Mouse (Mus musculus) heart, adult 2 months (tissue): Measurements from ENCODE around the gene Rpl35a. TPM values are rescaled to one million over a fixed set of nuclear protein-coding genes. Genes with fewer than 3 reads are reported as not detected.
"Not testable (repeated sequence)": the region's sequence is repeated elsewhere in the genome, so short reads cannot be mapped to it uniquely, and the experiment has no call there.

Experiments used
- DNase-seq, 2 experiments: peaks; one replicate each; pipeline ENCODE4 v3.0.0; 2021
- H3K27ac ChIP-seq: fragments of 200-600 bp; 2 replicates; pipeline ENCODE4 v1.8.1; 2022
- H3K27me3 ChIP-seq: fragments of 200-500 bp; 2 replicates; pipeline ENCODE4 v1.6.1; 2012; ENCODE audit warnings: mild to moderate bottlenecking, low read length, inconsistent platforms, mixed read lengths; ENCODE audit not compliant: control insufficient read depth, insufficient read depth
- H3K36me3 ChIP-seq: fragments of 200-500 bp; 2 replicates; pipeline ENCODE4 v1.6.1; 2012; ENCODE audit warnings: low read length, inconsistent platforms; ENCODE audit not compliant: control insufficient read depth, insufficient read depth
- H3K4me1 ChIP-seq: fragments of 200-500 bp; 2 replicates; pipeline ENCODE4 v1.6.1; 2011; ENCODE audit warnings: low read length; ENCODE audit not compliant: control insufficient read depth, insufficient read depth
- H3K4me3 ChIP-seq: fragments of 200-600 bp; 2 replicates; pipeline ENCODE4 v1.8.1; 2022
- H3K79me2 ChIP-seq: fragments of 200-500 bp; replicated peaks from 2 replicates; pipeline ENCODE4 v1.6.1; 2012; ENCODE audit warnings: mild to moderate bottlenecking, inconsistent platforms, low read length, moderate library complexity, mixed read lengths; ENCODE audit not compliant: control insufficient read depth, insufficient read depth
- H3K9ac ChIP-seq: fragments of 200-500 bp; 2 replicates; pipeline ENCODE4 v1.6.1; 2012; ENCODE audit warnings: low read depth, mild to moderate bottlenecking, control low read depth, inconsistent platforms, low read length, mixed read lengths
- CTCF ChIP-seq: fragments of 200-600 bp; IDR thresholded peaks from 2 replicates; pipeline ENCODE4 v1.8.1; 2022; ENCODE audit warnings: antibody characterized with exemption, mild to moderate bottlenecking, moderate library complexity
- EP300 ChIP-seq: fragments of 200-500 bp; IDR thresholded peaks from 2 replicates; pipeline ENCODE4 v1.6.1; 2011; ENCODE audit warnings: low read depth, low read length, control low read depth; ENCODE audit not compliant: insufficient read depth
- POLR2A ChIP-seq: fragments of 200-500 bp; IDR thresholded peaks from 2 replicates; pipeline ENCODE4 v1.6.1; 2011; ENCODE audit warnings: mild to moderate bottlenecking, low read depth, low read length, control low read depth; ENCODE audit not compliant: insufficient read depth
- WGBS: fragments of 180-500 bp; shearing (Covaris S2); methylation state at CpG from one replicate; pipeline ENCODE4 v1.1.7; 2018; 5-methylcytosine and 5-hydroxymethylcytosine counted together
- intact Hi-C: fragments of 180-260 bp; cut with DNase I; formaldehyde crosslinking; loops from one replicate; pipeline ENCODE4 v1.15.1; 2025
- polyA plus RNA-seq: library from polyadenylated mRNA; depleted of rRNA; stranded (reverse); fragments of >200 nt; gene quantifications from 2 replicates; pipeline ENCODE4 v1.2.3, GENCODE M21; 2012
- total RNA-seq, 2 experiments: library from RNA; stranded (reverse); gene quantifications; 2 replicates each; pipeline ENCODE4 v1.2.3; 2021

The Rpl35a gene
- total and polyA plus RNA-seq, 3 experiments, result 167 to 319 (median 298) TPM

GRCm38 (mm10) chr16:33048686-33049085 is 7.6 kb upstream of the Rpl35a start:
- DNase-seq, result no peak
- H3K36me3 ChIP-seq, result no peaks in the 10 kb centered on the region
- TF ChIP-seq POLR2A (no peak), CTCF (no peak), EP300 (no peak)
- no peak overlapping the region for H3K27ac ChIP-seq
- intact Hi-C loops, result no loop called here
- H3K27me3 ChIP-seq, result no peaks in the 10 kb centered on the region
- H3K4me1 ChIP-seq, result no peaks in the 10 kb centered on the region
- WGBS, result 71% methylated on average over 2 of the region's 2 CpGs
- no peak overlapping the region for H3K9ac ChIP-seq
- no peaks in the 10 kb centered on the region for H3K79me2 ChIP-seq
- no peak overlapping the region for H3K4me3 ChIP-seq

DNA sequence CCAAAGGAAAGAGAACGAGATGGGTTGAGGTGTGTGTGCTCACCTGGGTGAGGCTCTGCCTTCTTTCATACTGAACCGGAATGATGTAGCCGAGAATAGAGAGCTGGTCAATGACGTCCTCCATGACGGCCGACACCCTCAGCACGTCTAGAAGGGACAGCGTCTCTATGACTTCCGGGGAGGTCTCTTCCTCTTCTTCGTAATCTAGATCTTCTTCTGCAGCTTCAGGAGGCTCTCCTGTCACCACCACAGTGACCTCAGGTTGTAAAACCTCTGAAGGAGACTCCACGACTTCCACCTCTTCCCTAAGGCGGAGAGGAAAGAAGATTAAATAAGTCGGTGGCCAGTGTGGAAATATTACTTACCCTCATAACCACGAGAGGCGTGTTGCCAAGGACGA is 6.4 kb upstream of the Rpl35a start:
- Histone ChIP-seq H3K4me1 (no peaks in the 10 kb centered on the region), H3K79me2 (no peaks in the 10 kb centered on the region), H3K27ac (no peak overlapping the region), H3K9ac (no peak overlapping the region), H3K36me3 (no peaks in the 10 kb centered on the region), H3K4me3 (no peak overlapping the region), H3K27me3 (no peaks in the 10 kb centered on the region)
- WGBS, result 81% methylated on average over 16 of the region's 16 CpGs
- no peak for TF ChIP-seq EP300
- no peak for TF ChIP-seq CTCF
- TF ChIP-seq POLR2A, result no peak
- intact Hi-C loops, result no loop called here
- no peak for DNase-seq

DNA sequence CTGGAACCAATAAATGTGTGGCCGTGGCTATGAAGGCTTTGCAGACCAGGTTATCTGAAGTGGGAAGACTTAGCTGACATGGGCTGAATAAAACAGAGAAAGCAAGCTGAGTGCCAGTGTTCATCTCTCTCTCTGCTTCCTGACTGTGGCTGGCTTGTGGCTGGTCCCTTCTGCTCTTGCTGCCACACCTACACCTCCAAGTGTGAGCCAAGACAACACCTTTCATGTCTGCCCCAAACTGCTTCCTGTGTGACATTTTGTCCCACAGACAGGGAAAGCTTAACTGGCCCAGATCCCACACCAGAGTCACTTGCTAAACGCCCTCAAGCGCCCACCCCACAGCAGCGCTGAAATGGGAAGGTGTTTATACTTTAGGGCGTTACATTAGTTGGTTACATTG is 3.1 kb upstream of the Rpl35a start:
- Histone ChIP-seq H3K4me1 (peaks cover 3% of the 10 kb centered on the region), H3K36me3 (peaks cover 7% of the 10 kb centered on the region), H3K9ac (no peak overlapping the region), H3K27ac (no peak overlapping the region), H3K4me3 (no peak overlapping the region), H3K27me3 (no peaks in the 10 kb centered on the region), H3K79me2 (no peaks in the 10 kb centered on the region)
- TF ChIP-seq CTCF (no peak), EP300 (no peak), POLR2A (no peak)
- no peak for DNase-seq
- intact Hi-C loops, result no loop called here
- 69% methylated on average over 5 of the region's 5 CpGs for WGBS

GRCm38 (mm10) chr16:33054927-33055326 is 1.3 kb upstream of the Rpl35a start:
- WGBS, result 70% methylated on average over 2 of the region's 2 CpGs
- not testable (repeated sequence) for H3K9ac ChIP-seq
- intact Hi-C loops, result loop anchor here (5.0 kb wide), 1 partner anchor 197 kb away; the partner anchor contains the start of gene Snx4

GRCm38 (mm10) chr16:33055655-33056054 is 598 bp upstream of the Rpl35a start:
- Histone ChIP-seq H3K36me3 (peaks cover 14% of the 10 kb centered on the region), H3K4me1 (peaks cover 4% of the 10 kb centered on the region), H3K4me3 (peak overlapping the region; percentile 79), H3K27ac (peak overlapping the region; percentile 97; the same call in 1 of the 2 replicates), H3K9ac (0 out of 2 replicates have a peak overlapping the region, but pooled peaks have one; percentile 46), H3K27me3 (no peaks in the 10 kb centered on the region), H3K79me2 (no peaks in the 10 kb centered on the region)
- no peak for DNase-seq
- TF ChIP-seq CTCF, result no peak
- TF ChIP-seq EP300, result no peak
- no peak for TF ChIP-seq POLR2A
- intact Hi-C loops, result loop anchor here (5.0 kb wide), 1 partner anchor 197 kb away; the partner anchor contains the start of gene Snx4
- 17% methylated on average over 10 of the region's 10 CpGs for WGBS

More at GRCm38 (mm10) chr16:33054927-33055326, 1.3 kb upstream of the Rpl35a start:
- H3K36me3 ChIP-seq, result peaks cover 14% of the 10 kb centered on the region
- not testable (repeated sequence) for DNase-seq, H3K4me3 ChIP-seq, H3K27ac ChIP-seq, H3K79me2 ChIP-seq, H3K27me3 ChIP-seq, H3K4me1 ChIP-seq

GRCm38 (mm10) chr16:33056786-33057185 is 533 bp downstream of the Rpl35a start:
- peak overlapping the region; percentile 79 for H3K4me3 ChIP-seq
- H3K79me2 ChIP-seq, result no peaks in the 10 kb centered on the region
- peak overlapping the region; percentile 87 for H3K9ac ChIP-seq
- peaks cover 4% of the 10 kb centered on the region for H3K4me1 ChIP-seq
- under 1% methylated on average over 24 of the region's 24 CpGs for WGBS
- TF ChIP-seq CTCF (no peak), EP300 (no peak), POLR2A (no peak)
- no peak for DNase-seq
- H3K27me3 ChIP-seq, result no peaks in the 10 kb centered on the region
- intact Hi-C loops, result loop anchor here (5.0 kb wide), 1 partner anchor 196 kb away; the partner anchor contains the start of gene Snx4
- peak overlapping the region; percentile 97 for H3K27ac ChIP-seq
- peaks cover 14% of the 10 kb centered on the region for H3K36me3 ChIP-seq
